Mouse (Mus musculus): ENCODE results near the gene Mgst1.

- no peak for TF ChIP-seq ETS1 (conservative IDR thresholded peaks at IDR 0.05; ENCODE audit: low read depth, low read length)
- TF ChIP-seq ZMIZ1 (IDR thresholded peaks at IDR 0.05; ENCODE audit: low read depth, low read length) = no peak
- TF ChIP-seq MAZ (IDR thresholded peaks at IDR 0.05; ENCODE audit: low read depth, low read length) = no peak
Measured at GRCm38 (mm10) chr6:138104559-138104958, 35.6 kb upstream of the Mgst1 start.
